Mouse (Mus musculus) testis, adult 2 months (tissue): ENCODE results near the gene Clip2.

ENCODE experiments used
- CTCF ChIP-seq: fragments of 200-500 bp; IDR thresholded peaks from 2 replicates; pipeline ENCODE4 v1.5.1; 2012; ENCODE audit warnings: low read depth, mild to moderate bottlenecking, inconsistent platforms, low read length, moderate library complexity; ENCODE audit not compliant: control insufficient read depth, insufficient read depth, insufficient replicate concordance
- POLR2A ChIP-seq: fragments of 200-500 bp; IDR thresholded peaks from 2 replicates; pipeline ENCODE4 v1.6.1; 2012; ENCODE audit warnings: low read depth, mild to moderate bottlenecking, inconsistent platforms, low read length, moderate library complexity; ENCODE audit not compliant: control insufficient read depth

- TF ChIP-seq POLR2A (no peak), CTCF (no peak)
Measured at GRCm38 (mm10) chr5:134551233-134552109, 763 bp downstream of the Clip2 start.
